Mouse (Mus musculus): ENCODE measurements at regions not wholly inside any gene's neighbourhood (a gene's known extent, or its start where the extent isn't known, plus 50 kb on each side); places are given as distances from the start of the nearest gene placed in this dataset.
A peak's percentile ranks its signal among the peaks of the same experiment; 100 is the strongest.

DNA sequence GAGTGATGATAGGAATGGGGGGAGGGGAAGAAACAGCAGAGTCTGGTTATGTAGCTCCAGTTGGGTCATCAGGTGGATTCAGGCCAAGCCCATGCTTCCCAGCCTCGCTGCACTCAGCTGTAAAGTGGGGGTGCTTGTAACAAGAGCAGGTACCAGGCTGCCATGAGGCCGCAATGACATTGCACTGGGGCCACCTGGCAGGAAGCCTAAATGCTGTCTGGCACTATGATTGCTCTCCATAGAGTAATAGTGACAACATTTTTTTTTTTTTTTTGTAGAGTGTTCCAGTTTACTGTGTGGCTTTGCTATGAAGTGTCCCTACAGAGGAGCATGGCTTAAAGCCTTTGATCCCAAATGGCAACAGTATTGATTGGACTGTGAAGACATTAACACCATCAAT is 171.9 kb upstream of the Prok2 start:
- DNase-seq (ENCODE audit: low spot score in 2 of 2), result no peak

DNA sequence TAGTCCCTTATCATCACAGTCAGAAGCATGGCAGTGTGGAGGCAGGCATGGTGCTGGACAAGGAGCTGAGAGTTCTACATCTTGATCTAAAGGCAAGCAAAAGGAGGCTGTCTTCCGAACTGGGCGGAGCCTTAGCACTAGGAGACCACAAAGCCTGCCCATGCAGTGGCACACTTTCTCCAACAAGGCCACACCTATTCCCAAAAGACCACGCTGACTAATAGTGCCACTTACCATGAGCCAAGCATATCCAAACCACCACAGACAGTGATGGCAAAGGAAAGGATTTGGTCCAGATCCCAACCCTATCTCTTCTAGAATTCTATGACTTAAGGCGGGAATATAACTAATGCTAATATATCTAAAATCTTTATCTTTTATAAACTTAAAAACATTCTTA is 169.4 kb upstream of the Prok2 start:
- no peak for DNase-seq (ENCODE audit: low spot score in 2 of 2)

DNA sequence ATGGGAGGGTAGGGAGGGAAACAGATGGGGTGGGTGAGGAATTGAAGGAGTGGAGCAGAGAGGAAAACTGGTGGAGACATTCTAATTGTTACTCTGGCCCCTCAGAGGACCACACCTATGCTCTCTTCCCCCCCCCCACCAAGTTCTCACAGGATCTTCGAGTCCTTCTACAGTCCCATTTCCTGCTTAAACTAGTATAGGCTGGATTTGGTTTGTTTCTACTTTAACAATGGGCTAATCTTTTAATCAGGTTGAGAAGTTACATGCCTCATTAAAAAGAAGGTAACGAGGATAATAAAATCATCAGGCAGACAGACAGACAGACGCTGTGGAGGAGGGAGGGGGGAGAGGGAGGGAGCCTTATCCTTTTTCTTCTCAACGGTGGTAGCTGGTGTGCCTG is 167.7 kb upstream of the Prok2 start:
- no peak for DNase-seq (ENCODE audit: low spot score in 2 of 2)

DNA sequence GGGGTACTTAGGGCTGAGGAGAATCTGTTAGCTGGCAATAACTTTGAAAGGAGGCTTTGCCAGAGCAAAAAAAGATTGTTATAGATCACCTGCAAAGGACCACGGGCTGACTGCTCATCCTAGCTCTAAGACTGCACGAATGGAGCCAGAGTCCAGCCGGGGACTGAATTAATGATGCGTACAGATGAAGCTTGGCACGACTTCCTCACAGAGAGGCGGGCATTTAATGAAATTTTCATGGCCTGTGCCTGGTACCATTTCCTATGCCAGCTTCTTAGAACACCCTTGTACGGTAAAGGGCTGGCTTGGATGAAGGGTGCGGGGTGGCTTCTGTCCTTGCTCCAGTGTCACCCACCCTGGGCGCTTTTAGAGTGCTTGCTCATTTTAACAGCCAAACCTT is 166.0 kb upstream of the Prok2 start:
- no peak for DNase-seq (ENCODE audit: low spot score in 2 of 2)

DNA sequence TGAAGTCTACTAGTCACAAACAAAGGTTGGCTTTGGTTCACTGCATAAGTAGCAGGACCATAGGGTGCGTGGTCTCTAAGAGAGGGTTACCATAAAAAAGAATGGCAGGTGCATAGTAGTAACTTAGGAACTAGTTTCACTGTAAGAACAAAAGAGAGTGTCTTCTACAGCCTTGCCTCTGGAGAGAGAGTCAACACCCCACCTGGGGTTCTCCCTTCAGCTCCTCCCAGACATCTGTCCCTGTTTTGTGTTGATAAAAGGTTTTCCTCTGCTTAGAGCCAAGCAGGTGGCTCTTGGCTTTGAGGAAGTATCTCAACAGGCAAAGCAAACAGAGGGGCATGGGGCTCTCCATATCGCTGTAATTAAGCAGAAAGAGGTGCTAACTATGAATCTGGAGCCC is 165.6 kb upstream of the Prok2 start:
- no peak for DNase-seq (ENCODE audit: low spot score in 2 of 2)

DNA sequence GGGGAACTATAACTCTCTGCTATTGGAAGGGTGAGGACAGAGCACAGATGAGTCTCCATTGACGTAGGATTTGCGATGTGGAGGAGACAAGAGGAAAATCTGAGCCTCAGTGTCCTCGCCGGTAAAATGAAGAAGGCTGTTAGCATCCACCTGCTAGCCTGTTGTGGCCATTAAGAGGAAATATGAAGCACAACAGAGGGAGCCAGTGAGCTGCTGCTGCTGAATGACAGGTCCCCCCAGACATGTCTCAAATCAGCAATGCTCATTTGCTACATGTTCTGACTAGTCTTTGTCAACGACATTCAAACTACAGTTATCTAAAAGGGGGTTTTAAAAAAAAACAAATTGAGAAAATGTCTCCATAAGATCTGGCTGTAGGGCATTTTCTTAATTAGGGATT is 164.6 kb upstream of the Prok2 start:
- DNase-seq (ENCODE audit: low spot score in 2 of 2), result no peak

DNA sequence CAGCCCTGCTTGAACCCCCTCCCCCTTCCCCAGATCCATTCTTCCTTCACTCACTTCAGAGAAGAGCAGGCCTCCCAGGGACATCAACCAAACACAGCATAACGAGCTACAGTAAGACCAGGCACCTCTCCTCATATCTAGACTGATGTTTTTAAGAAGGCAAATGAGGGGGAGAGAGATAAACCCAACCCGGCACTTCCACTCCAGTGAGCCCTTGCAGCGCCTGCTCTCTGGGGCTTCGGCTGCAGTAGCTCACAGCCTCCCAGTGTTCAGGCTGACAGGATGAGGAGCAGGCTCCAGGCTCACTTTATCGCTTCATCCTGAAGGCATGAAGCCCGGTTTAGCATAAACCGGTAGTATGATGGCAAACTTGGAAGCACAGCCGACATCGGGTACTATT is 162.9 kb upstream of the Prok2 start:
- DNase-seq (ENCODE audit: low spot score in 2 of 2), result no peak

DNA sequence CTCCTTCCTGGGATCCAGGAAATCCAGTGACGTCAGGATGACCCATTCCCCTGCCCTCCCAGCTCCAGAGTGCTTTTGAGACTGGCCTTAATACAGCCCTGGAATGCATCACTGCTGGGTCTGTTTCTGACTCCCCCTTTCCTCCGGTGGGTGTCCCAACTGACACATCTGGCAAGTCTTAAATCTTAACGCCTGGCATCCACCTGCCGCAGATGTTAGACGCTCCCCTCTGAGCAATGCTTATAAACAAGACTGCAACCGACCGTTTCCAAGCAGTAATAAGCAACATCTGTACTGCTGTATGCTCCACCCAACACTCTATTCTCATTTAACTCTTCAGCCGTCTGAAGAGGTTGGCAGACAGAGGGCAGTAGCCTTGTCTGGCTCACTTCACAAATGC is 161.7 kb upstream of the Prok2 start:
- DNase-seq (ENCODE audit: low spot score in 2 of 2), result no peak

DNA sequence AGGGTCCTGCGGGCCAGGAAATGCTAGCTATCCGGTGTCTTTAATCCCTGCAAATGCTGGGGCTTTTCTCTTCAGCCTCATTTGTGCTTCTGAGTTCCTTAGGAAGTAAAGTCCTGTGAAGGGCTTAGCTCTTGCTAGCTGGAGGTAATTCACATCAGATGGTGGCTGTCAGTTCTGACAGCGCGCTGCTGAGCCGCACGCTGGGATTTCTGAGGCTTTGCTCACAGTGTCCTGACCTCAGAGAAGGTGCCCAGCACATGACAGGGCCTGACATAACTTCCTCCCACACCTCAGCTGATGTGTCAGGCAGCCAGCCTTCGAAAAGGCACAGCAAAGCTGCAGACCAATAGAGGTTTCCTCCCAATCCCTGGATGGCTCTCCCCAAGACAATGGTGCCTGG is 158.6 kb upstream of the Prok2 start:
- no peak for DNase-seq (ENCODE audit: low spot score in 2 of 2)

DNA sequence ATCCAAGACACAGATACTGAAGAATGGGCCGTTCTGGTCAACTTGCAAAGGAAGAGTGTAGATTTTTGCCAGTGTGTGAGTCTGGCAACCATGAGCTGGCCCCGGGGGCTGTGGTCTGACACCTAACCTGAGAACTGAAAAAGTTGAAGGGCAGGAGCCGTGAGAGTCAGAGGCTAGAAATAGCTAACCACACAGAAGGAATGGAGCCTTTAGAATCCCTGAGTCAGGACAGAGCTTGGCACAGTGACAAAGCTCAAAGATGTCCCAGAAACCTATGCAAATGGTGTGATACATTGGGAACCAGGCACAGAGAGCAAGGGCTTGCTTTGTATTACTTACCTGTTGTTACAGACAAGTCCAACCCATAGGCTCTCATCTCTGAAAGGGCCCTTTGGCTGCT is 157.9 kb upstream of the Prok2 start:
- DNase-seq (ENCODE audit: low spot score in 2 of 2), result no peak

DNA sequence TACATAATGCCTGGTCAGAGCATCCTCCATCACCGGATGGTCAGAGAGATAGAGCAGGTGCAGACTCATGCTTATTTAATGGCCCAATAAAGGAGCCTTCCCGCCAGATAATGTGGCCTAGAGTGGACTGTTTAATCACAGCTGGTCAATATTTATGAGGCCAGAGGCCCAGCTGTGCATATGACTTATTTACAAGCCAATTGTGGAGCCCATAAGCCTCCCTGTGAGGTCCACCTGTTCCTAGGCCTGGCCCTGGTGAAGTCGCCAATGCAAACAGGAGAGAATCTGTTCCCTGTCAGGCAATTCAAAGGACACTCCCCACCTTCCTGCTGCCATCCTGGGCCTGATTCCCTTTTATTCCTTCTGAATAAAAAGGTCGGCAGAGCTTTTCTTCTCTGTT is 155.4 kb upstream of the Prok2 start:
- no peak for DNase-seq (ENCODE audit: low spot score in 2 of 2)

DNA sequence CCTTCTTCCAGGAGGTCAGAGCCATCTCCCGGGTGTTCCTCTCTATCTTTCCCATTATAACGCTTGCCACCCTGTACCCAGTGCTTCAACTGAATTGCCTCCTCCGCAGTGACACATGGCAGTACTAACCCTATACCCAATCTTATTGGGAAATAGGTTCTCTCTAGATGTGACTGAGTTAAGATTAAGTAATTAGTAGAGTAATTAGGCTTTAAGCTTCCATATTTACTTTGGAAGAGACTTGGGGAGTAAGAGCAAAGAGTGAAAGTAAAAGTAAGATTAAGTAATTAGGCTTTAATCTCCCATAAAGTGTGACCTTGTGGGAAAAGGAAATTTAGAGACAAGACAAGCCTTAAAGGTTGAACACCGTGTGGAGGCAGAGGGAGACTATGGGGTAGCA is 148.7 kb upstream of the Prok2 start:
- DNase-seq (ENCODE audit: low spot score in 2 of 2), result no peak

DNA sequence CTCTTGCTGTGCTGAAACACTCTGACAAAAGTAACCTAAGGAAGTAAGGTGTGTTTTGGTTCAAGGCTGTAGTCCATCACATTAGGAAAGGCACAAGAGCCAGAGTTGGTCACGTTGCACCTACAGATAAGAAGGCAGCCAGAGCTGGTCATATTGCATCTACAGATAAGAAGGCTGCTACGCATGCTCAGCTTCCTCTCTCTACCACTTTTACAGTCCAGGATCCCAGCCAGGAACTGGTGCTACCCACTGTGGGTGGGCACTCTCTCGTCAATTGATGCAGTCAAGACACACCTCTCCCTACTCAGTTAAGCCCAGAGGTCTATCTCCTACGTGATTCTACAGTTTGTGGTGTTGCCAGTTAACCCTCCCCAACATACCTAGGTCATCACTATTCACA is 147.8 kb upstream of the Prok2 start:
- no peak for DNase-seq (ENCODE audit: low spot score in 2 of 2)

DNA sequence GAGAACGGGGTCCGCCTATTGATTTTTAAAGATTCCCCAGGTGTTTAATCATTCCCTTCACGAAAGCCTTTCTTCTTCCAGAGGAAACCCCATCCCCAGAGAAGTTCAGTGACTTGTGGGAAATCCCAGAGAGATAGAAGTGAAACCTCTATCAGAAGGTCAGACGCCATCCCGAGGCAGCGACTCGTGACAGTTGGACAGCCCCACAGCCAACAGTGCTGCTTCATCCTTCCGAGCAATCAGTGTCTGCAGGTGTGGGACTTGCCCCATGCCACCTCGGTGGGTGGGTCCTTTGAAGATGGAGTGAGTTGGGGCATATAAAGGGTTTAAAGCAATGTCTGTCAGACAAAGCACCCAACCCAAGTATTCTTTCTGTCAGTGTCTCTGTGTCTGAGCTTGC is 139.9 kb upstream of the Prok2 start:
- DNase-seq (ENCODE audit: low spot score in 2 of 2), result no peak

DNA sequence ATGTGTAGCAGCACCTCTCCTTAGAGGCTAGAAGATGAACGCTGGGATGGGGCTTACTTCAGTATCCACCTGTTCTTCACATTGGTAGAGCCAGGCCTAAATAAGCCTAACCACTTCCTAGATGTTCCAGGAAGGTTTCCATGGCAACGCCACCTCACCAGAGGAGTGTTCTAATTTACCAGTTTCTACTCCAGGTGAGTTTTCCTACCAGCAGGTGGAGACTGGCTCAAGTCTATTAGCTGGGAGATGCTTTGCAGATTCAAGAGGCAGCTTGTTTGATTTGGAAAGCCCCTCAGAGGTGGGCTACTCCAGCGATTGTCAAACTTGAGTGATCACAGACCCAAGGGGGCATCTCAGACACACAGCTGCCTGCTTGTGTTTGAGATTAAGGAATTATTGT is 138.8 kb upstream of the Prok2 start:
- DNase-seq (ENCODE audit: low spot score in 2 of 2), result peak; percentile 18 to 24

DNA sequence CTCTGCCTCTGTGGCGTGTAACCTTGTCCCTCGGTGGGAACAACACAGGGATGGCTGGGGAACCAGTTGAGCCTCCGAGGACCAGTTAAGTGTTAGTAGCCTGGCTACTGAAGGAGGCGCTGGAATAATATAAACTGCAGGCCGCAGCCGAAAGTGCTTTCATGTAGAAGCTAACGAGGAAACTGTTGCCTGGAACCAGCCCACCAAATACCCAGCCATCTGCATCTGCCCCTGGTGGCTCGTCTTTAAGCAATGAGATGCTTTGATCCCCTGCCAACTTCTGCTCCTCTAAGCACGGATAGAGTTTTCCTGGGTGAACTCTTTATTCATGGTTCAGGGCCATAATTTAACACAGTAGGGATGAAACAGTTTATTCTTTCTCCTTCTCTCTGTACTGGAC is 137.2 kb upstream of the Prok2 start:
- DNase-seq (ENCODE audit: low spot score in 2 of 2), result peak in 1 of 2 experiments; percentile 16

DNA sequence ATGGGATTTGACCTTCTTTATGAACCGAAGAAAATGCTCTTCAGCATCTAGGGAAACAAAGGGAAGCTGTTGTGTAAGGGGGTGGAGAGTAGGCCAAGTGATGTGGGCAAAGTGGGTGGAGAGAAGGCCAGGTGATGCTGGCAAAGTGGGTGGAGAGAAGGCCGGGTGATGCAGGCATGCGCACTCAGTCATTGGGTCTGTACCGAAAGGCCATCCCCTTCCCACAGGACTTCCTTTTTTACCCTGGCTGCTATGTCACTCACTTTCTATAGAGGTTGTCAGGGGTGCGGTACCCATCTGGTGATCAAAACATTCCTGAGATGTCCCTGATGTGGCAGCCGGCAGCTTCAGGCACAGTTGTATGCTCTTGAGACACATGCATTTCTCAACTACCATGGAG is 131.2 kb upstream of the Prok2 start:
- DNase-seq (ENCODE audit: low spot score in 2 of 2), result no peak

DNA sequence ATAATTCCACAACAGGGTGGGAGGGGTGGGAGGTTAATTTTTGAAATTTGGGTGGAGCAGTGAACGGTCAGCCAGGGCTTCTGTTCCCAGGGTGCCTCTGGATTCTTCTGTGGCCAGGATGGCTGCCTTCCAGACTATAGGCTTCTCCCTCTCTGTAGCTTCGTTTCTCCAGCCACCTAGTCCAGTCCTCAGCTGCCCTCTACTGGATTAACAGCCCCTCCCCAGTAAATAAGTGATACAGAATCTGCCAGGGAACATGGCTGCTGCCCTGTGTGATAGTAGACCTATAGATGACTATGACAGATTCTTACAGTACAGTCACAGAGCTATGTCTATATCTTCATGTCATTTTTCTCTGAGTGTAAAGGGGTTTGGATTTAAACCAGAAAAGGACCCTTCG is 127.5 kb upstream of the Prok2 start:
- DNase-seq (ENCODE audit: low spot score in 2 of 2), result no peak

DNA sequence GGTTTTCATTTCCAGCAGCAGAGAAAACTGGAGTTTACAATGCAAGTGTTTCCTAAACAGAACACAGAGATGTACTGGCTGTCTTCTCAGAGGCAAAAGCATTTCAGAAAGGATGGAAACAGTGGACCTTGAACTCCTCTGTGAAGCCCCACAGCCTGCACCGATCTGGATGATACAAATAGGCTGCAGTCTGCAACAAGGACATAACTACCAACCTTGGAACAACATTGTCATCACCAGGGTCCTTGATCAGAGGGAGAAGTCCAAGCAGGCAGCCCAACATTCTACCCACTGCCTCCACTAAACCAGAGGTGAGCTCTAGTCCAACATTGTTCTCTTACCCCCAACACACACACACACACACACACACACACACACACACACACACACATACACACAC is 124.5 kb upstream of the Prok2 start:
- DNase-seq (ENCODE audit: low spot score in 2 of 2), result no peak

DNA sequence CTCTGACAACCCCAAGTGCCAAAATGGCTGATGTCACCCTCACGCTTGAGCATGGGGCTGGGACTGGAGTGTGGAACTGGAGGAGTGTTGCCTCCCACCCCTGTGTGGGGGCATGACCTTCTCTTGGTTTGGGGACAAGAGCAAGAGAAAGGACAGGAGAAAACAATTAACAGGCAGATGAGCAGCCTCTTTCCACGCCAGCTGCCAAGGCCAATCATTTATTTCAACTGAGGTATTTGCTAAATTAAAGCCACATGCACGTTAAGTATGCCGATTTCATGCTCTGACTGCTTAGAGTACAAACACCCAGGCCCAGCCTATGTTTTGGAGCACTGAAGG is 119.3 kb upstream of the Prok2 start:
- DNase-seq (ENCODE audit: low spot score in 2 of 2), result no peak

DNA sequence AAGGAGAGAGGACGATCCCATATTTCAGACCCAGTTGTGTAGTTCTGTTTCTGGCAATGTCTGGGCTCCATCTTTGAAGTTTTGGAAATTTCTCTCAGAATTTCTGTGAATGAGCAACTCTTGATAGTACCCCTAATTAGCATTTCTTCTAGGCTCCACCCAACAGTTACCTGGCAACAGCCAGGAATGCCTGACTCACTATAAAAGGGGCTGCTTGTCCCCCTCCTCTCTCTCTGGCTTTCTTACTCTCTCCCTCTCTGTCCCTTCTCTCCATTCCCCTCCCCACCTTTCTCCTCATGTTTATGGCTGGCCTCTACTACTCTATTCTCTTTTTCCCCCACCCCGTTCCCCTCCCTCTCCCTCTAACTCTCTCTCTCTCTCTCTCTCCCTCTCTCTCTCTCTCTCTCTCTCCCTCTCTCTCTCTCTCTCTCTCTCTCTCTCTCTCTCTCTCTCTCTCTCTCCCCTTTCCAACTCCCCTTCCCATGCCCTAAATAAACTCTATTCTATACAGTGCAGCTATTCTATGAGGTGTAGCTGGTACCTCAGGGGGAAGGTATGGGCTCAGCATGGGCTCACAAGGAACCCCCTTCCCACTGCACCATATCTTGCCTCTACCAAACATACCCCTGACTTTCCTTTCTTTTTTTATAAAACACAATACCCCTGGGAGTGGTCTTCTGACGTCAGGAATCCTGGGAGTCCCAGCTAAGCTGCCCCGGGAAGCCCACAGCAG is 118.7 kb upstream of the Prok2 start:
- no peak for DNase-seq (ENCODE audit: low spot score in 2 of 2)

DNA sequence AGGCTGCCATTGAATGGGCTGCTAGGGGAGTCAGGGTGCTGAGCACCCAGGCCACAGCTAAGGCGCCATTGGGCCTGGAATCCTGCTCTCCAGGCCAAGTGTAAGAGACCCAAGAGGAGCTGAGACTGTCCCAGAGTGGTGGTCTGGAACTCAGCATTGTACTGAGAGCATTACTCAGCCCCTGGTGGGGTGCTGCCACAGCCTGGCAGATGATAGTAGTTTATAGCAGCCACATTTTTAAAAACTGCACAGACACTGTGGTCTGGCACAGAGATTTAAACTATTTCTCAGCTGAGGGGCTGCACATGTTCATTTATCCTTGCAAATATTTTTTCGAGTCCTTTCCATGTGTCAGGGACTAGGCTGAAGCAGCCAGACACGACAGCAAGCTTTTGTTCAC is 117.3 kb upstream of the Prok2 start:
- DNase-seq (ENCODE audit: low spot score in 2 of 2), result no peak

DNA sequence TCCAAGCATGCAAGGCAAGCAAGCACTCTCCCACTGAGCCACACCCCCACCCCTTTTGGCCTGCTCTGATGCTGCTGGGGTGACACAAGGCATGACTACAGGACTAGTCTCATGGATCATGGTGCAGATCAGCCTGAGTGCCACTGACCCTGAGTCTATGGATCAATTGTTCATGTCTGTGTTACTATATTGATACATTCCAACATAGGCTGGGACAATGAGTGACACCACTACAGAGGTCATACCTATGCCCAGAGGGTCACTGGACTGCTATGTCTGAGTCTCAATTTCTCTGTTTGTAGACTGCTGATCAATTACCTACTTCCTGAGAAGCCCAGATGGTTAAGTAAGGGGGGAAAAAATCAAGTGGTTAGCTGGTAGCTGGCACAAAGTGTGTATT is 116.5 kb upstream of the Prok2 start:
- DNase-seq (ENCODE audit: low spot score in 2 of 2), result no peak

DNA sequence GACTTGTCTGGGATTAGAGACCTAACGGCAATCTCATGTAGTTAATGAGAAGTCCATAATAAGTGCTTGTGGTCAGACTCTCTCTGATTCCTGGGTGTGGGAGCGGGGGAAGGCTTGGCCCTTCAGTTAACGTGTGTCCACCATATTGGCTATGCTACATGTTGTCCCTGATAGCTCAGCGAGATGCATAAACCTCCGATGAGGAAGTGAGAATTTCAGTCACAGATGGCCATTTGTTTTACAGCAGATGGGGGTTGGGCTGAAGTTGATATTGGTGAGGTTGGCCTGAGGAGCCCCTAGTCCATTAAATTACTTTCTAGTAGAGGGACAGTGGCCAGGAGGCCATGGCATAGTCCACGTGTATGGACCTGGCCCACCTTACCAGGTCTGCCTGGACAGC is 114.6 kb upstream of the Prok2 start:
- no peak for DNase-seq (ENCODE audit: low spot score in 2 of 2)

DNA sequence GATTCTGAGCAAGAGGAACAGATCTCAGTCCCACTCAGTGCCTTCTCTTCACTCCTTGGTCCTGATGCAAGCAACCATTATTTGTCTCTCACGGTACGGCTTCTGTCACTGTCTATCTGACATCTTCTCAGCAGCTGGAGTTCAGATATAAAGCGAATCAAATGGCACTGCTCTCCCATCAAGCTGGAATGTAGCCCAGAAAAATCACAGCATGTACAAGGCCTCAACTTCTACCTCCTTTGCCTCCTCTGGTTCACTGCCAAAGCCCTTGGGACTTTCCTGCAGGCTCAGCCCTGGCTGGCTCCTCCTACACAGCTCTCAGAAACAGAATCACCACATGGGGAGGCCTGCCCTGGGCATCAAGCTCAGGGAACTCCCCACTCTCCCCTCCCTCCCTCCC is 107.1 kb upstream of the Prok2 start:
- peak in 1 of 2 experiments; percentile 27 for DNase-seq (ENCODE audit: low spot score in 2 of 2)

All from frontal cortex, postnatal 10 days (tissue).